Mouse (Mus musculus): Measurements from ENCODE around the gene Tmem255b. TPM values are rescaled to one million over a fixed set of nuclear protein-coding genes. Genes with fewer than 3 reads are reported as not detected.

Gene Tmem255b
- polyA plus RNA-seq, 1 experiment from 2014 or later = 0.38 TPM

DNA sequence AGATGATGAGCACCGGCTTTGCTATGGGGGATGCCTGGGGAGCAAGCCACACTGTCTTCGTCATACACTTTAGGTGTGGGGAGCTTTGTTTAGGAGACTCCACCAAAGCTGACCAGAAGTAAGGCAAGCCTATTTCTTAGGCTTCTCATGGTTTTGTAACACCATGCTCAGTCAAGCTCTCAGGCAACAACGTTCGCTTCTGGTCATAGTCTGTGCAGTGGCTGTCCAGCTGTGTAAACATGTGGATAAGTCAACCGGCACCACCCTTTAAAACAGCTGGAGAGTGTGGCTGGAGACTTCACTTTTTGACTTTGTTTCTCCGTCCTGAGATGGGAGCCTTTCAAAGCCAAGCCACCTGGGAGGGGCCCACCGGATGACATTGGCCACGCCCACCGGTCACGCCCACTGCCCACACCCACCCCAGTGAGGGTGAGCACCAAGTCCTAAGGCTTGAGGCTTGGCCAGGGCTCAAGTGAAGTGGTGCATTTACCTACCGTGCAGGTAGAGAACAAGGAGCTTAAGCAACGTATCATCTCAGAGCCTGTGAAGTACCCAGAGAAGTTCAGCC is 21.1 kb upstream of the Tmem255b start:
- H3K27ac ChIP-seq (ENCODE audit: poor library complexity, severe bottlenecking) = no peak overlapping the region
- H3K9me3 ChIP-seq (replicated peaks) = no peaks in the 10 kb centered on the region
- H3K4me2 ChIP-seq = no peak overlapping the region
- peaks cover 31% of the 10 kb centered on the region for H3K27me3 ChIP-seq (replicated peaks)
- no peak overlapping the region for H3K9ac ChIP-seq
- ATAC-seq (ENCODE audit: insufficient number of reproducible peaks, low FRiP score) = no peak
- H3K4me1 ChIP-seq (replicated peaks) = no peaks in the 10 kb centered on the region
- no peak overlapping the region for H3K4me3 ChIP-seq
- WGBS = 55% methylated on average over 12 of the region's 12 CpGs
- H3K36me3 ChIP-seq = no peaks in the 10 kb centered on the region

GRCm38 (mm10) chr8:13415879-13416278 is 19.1 kb upstream of the Tmem255b start:
- no peak for ATAC-seq (ENCODE audit: insufficient number of reproducible peaks, low FRiP score)
- Histone ChIP-seq H3K4me2 (no peak overlapping the region), H3K27ac (ENCODE audit: poor library complexity, severe bottlenecking) (no peak overlapping the region), H3K36me3 (no peaks in the 10 kb centered on the region), H3K4me1 (replicated peaks) (no peaks in the 10 kb centered on the region), H3K9ac (no peak overlapping the region), H3K9me3 (replicated peaks) (no peaks in the 10 kb centered on the region), H3K4me3 (no peak overlapping the region), H3K27me3 (replicated peaks) (peaks cover 28% of the 10 kb centered on the region)
- 69% methylated on average over 10 of the region's 10 CpGs for WGBS

DNA sequence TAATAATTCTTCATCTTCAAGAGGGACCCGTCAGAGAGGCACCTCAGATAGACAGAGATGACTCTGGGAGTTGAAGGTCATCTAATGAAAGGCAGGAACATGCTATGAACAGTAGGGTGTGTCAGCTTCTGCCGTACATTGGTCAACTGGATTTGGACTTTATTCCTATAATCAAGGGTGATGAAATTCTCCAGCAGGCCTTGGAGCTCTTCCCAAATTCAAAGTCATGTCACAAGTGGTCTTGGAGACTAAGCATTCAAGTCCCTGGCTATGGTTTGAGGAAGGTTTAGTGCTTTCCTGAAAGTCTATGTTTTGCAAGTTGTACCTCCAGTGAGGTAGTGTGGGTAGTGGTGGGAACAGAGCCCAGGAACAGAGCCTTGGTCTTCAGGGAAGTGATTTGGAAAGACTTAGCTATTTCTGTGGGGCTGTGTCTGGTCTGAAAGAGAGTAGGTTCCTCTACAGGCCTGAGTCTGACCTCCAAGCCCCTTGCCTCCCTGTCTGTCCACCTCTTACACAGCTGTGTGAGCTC is 15.8 kb upstream of the Tmem255b start:
- 69% methylated on average over 2 of the region's 2 CpGs for WGBS
- no peak overlapping the region for H3K9ac ChIP-seq
- no peak overlapping the region for H3K4me2 ChIP-seq
- no peak for ATAC-seq (ENCODE audit: insufficient number of reproducible peaks, low FRiP score)
- no peaks in the 10 kb centered on the region for H3K36me3 ChIP-seq
- H3K27me3 ChIP-seq (replicated peaks) = peaks cover 14% of the 10 kb centered on the region
- H3K4me1 ChIP-seq (replicated peaks) = no peaks in the 10 kb centered on the region
- no peaks in the 10 kb centered on the region for H3K9me3 ChIP-seq (replicated peaks)
- no peak overlapping the region for H3K27ac ChIP-seq (ENCODE audit: poor library complexity, severe bottlenecking)
- no peak overlapping the region for H3K4me3 ChIP-seq

DNA sequence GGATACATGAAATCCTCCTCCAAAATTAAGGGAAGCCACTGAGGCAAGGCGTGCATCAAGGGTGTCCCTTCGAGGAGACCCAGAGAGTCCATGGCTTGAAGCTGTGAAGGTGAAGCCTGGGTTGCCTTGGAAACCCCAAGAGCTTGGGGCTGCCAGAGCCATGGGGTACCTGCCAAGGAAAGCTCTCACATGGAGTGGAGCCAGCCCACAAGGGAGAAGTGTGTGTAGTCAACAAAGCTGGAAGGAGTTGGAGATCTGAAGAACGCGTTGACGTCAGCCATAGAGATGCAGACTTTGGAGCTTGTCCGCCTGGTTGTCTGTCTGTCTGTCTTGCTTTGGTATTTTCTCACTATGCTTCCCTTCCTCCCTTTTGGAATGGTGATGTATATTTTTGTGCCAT is 14.0 kb upstream of the Tmem255b start:
- Histone ChIP-seq H3K36me3 (no peaks in the 10 kb centered on the region), H3K4me2 (no peak overlapping the region), H3K27me3 (replicated peaks) (0 out of 2 replicates have a peak, but pooled peaks cover 2% of the 10 kb centered on the region), H3K9ac (no peak overlapping the region), H3K27ac (ENCODE audit: poor library complexity, severe bottlenecking) (no peak overlapping the region), H3K4me3 (no peak overlapping the region), H3K4me1 (replicated peaks) (no peaks in the 10 kb centered on the region), H3K9me3 (replicated peaks) (no peaks in the 10 kb centered on the region)
- ATAC-seq (ENCODE audit: insufficient number of reproducible peaks, low FRiP score) = no peak
- WGBS = 86% methylated on average over 6 of the region's 6 CpGs

- H3K4me3 ChIP-seq = no peak overlapping the region
- no peak overlapping the region for H3K9ac ChIP-seq
- no peaks in the 10 kb centered on the region for H3K36me3 ChIP-seq
- 58% methylated on average over 6 of the region's 6 CpGs for WGBS
- 0 out of 2 replicates have a peak, but pooled peaks cover 4% of the 10 kb centered on the region for H3K4me1 ChIP-seq (replicated peaks)
- H3K9me3 ChIP-seq (replicated peaks) = no peaks in the 10 kb centered on the region
- H3K4me2 ChIP-seq = no peak overlapping the region
- no peaks in the 10 kb centered on the region; the same call in 1 of the 2 replicates for H3K27me3 ChIP-seq (replicated peaks)
- no peak overlapping the region for H3K27ac ChIP-seq (ENCODE audit: poor library complexity, severe bottlenecking)
- ATAC-seq (ENCODE audit: insufficient number of reproducible peaks, low FRiP score) = no peak
These were observed 7.6 kb upstream of the Tmem255b start for GRCm38 (mm10) chr8:13427351-13427750.

- H3K27me3 ChIP-seq (replicated peaks) = peaks cover 1% of the 10 kb centered on the region; the same call in 1 of the 2 replicates
- 0 out of 2 replicates have a peak, but pooled peaks cover 4% of the 10 kb centered on the region for H3K4me1 ChIP-seq (replicated peaks)
- no peaks in the 10 kb centered on the region for H3K36me3 ChIP-seq
- no peak overlapping the region for H3K4me2 ChIP-seq
- ATAC-seq (ENCODE audit: insufficient number of reproducible peaks, low FRiP score) = no peak
- H3K27ac ChIP-seq (ENCODE audit: poor library complexity, severe bottlenecking) = no peak overlapping the region
- no peaks in the 10 kb centered on the region for H3K9me3 ChIP-seq (replicated peaks)
- WGBS = 78% methylated on average over 9 of the region's 9 CpGs
- H3K4me3 ChIP-seq = no peak overlapping the region
- no peak overlapping the region for H3K9ac ChIP-seq
These were observed 6.8 kb upstream of the Tmem255b start for GRCm38 (mm10) chr8:13428156-13428555.

- no peak for ATAC-seq (ENCODE audit: insufficient number of reproducible peaks, low FRiP score)
- 75% methylated on average over 7 of the region's 7 CpGs for WGBS
- Histone ChIP-seq H3K4me3 (no peak overlapping the region), H3K9ac (no peak overlapping the region), H3K27me3 (replicated peaks) (peaks cover 24% of the 10 kb centered on the region), H3K9me3 (replicated peaks) (no peaks in the 10 kb centered on the region), H3K36me3 (no peaks in the 10 kb centered on the region), H3K4me2 (no peak overlapping the region), H3K4me1 (replicated peaks) (0 out of 2 replicates have a peak, but pooled peaks cover 4% of the 10 kb centered on the region), H3K27ac (ENCODE audit: poor library complexity, severe bottlenecking) (no peak overlapping the region)
These were observed 4.6 kb upstream of the Tmem255b start for GRCm38 (mm10) chr8:13430412-13430811.

DNA sequence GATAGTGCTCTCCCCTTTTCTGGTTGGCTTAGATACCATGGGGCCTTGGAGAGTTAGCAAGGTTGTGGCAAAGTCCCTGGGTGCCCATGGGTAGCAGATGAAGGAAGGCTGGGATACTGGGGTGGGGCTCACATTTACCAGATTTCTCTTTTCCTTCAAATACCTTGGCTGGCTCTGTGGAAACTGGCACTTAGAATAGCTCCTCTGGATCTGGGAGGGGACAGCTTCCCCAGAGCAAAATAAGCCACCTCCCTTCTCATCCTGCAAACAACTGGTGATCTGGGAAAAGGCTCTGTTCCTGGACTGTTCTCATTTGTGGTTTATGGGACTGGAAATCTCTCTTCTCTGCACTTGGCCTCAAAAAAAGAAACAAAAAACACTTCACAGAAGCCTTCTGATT is 4.1 kb upstream of the Tmem255b start:
- H3K27ac ChIP-seq (ENCODE audit: poor library complexity, severe bottlenecking) = no peak overlapping the region
- no peak overlapping the region for H3K9ac ChIP-seq
- no peak for ATAC-seq (ENCODE audit: insufficient number of reproducible peaks, low FRiP score)
- peaks cover 28% of the 10 kb centered on the region for H3K27me3 ChIP-seq (replicated peaks)
- no peaks in the 10 kb centered on the region for H3K9me3 ChIP-seq (replicated peaks)
- no peaks in the 10 kb centered on the region for H3K36me3 ChIP-seq
- H3K4me3 ChIP-seq = no peak overlapping the region
- H3K4me2 ChIP-seq = no peak overlapping the region
- H3K4me1 ChIP-seq (replicated peaks) = 0 out of 2 replicates have a peak, but pooled peaks cover 4% of the 10 kb centered on the region

DNA sequence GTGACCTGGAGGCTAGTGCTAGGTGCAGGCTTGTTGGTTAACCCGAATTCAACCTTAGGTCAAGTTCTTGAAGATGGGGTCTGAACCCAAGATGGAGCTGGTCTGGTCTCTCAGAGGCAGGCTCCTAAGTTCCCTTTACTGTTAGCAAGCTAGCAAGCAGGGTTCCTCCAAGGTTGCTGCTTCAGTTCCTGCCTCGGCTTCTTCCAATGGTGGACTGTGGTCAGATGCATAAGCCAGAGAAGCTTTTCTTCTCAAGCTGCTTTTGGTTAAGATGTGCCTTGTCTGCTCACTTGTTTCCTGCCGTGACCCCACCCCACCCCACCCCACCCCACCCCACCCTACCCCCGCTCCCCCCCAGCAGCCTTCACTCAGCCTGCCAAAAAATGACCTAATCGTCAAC is 1.9 kb upstream of the Tmem255b start:
- Histone ChIP-seq H3K4me1 (replicated peaks) (no peaks in the 10 kb centered on the region), H3K9me3 (replicated peaks) (no peaks in the 10 kb centered on the region), H3K27me3 (replicated peaks) (peaks cover 51% of the 10 kb centered on the region), H3K9ac (no peak overlapping the region), H3K27ac (ENCODE audit: poor library complexity, severe bottlenecking) (no peak overlapping the region), H3K36me3 (no peaks in the 10 kb centered on the region), H3K4me2 (no peak overlapping the region), H3K4me3 (no peak overlapping the region)
- WGBS = 62% methylated on average over 5 of the region's 5 CpGs
- ATAC-seq (ENCODE audit: insufficient number of reproducible peaks, low FRiP score) = no peak

DNA sequence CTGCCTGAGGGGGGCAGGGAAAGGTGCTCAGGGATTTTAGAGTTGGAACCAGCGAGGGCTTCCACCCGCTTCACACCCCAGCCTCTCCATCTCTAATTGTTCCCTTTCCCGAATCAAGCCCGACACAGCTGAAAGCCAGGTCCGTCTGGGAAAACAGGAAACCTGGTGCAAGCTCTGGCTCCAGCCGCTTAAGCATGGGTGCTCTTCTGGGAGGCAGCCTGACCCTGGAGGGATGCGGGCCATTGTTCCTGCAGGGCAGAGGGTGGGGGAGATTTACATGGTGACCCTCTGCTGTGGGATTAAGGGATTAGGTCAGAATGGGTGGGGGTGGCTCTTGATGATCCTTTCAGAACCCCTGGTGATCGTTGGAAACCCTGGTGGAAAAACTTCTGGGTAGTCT is 1.1 kb downstream of the Tmem255b start:
- no peaks in the 10 kb centered on the region for H3K36me3 ChIP-seq
- ATAC-seq (ENCODE audit: insufficient number of reproducible peaks, low FRiP score) = no peak
- H3K27me3 ChIP-seq (replicated peaks) = peaks cover 58% of the 10 kb centered on the region
- 10% methylated on average over 8 of the region's 8 CpGs for WGBS
- H3K9ac ChIP-seq = no peak overlapping the region
- no peak overlapping the region for H3K27ac ChIP-seq (ENCODE audit: poor library complexity, severe bottlenecking)
- no peaks in the 10 kb centered on the region for H3K4me1 ChIP-seq (replicated peaks)
- H3K9me3 ChIP-seq (replicated peaks) = no peaks in the 10 kb centered on the region
- no peak overlapping the region for H3K4me2 ChIP-seq
- no peak overlapping the region for H3K4me3 ChIP-seq

DNA sequence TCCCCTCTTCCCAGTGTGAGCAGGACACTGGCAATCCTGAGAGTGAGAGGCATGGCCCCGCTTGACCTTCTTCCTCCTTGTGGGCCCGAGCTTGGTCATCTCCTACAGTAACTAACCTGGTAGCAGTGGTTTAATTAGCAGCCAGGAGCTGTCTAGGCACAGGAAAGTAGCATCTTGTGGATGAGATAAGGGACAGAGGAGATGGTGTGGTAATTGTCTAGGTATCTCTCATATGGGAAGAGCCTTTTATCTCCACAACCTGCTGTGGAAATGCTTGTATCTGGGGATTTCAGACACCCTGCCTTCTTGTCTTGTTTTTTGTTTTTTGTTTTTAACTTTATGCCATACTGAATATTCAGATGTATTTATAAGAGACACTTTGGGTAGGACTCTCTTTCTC is 2.5 kb downstream of the Tmem255b start:
- Histone ChIP-seq H3K9ac (no peak overlapping the region), H3K36me3 (no peaks in the 10 kb centered on the region), H3K9me3 (replicated peaks) (no peaks in the 10 kb centered on the region; the same call in 1 of the 2 replicates), H3K4me2 (no peak overlapping the region), H3K27ac (ENCODE audit: poor library complexity, severe bottlenecking) (no peak overlapping the region), H3K4me3 (no peak overlapping the region), H3K27me3 (replicated peaks) (peaks cover 58% of the 10 kb centered on the region), H3K4me1 (replicated peaks) (no peaks in the 10 kb centered on the region)
- 66% methylated on average over 2 of the region's 2 CpGs for WGBS
- ATAC-seq (ENCODE audit: insufficient number of reproducible peaks, low FRiP score) = no peak

DNA sequence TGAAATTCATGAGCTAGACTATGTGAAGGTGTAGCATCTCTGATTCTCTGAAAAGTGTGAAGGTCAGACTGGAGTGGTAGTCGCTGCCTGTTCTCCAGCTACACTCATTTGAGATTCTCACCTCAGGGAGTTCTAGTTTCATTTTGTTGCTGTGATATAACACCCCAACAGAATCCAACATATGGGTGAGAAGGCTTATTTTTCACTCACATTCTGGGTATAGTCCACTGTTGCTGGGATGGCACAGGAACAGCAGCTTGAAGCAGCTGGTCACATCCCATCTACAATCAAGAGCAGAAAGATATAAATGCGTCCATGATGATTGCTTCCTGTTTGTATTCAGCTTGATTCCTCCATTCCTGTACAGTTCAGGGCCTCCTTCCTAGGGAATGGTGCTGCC is 7.2 kb downstream of the Tmem255b start:
- Histone ChIP-seq H3K4me1 (replicated peaks) (no peaks in the 10 kb centered on the region), H3K27ac (ENCODE audit: poor library complexity, severe bottlenecking) (no peak overlapping the region), H3K4me2 (no peak overlapping the region), H3K9me3 (replicated peaks) (no peaks in the 10 kb centered on the region; the same call in 1 of the 2 replicates), H3K36me3 (no peaks in the 10 kb centered on the region), H3K27me3 (replicated peaks) (peaks cover 16% of the 10 kb centered on the region), H3K9ac (no peak overlapping the region), H3K4me3 (no peak overlapping the region)
- ATAC-seq (ENCODE audit: insufficient number of reproducible peaks, low FRiP score) = no peak
- 82% methylated on average over 2 of the region's 2 CpGs for WGBS
